Mouse (Mus musculus): ENCODE measurements around the gene Borcs5.

Gene Borcs5

DNA sequence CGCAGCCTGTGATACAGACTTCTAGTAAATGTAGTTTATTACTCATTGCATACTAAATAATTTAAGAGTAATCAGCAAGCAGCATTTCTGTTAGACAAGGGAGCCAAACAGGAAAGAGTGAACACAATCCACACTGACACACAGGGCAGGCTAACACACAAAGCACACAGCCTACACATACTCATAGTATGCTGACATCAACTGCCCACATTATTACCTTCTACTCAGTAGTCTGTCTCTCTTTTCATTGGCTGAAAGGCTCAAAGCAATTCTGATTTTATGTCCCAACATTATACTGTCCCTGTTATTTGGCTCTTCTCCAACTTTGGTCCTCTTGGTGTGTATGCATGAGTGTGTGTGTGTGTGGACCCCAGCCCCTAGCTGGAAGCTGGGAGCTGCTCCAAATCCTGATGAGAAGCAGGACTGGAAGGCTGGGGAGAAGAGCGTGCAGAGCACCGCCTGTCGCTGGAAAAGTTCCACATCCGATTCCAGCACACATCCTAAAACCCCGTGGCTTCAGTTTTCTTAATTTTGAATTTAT is 82.5 kb downstream of the Borcs5 start:
- DNase-seq, result no peak

DNA sequence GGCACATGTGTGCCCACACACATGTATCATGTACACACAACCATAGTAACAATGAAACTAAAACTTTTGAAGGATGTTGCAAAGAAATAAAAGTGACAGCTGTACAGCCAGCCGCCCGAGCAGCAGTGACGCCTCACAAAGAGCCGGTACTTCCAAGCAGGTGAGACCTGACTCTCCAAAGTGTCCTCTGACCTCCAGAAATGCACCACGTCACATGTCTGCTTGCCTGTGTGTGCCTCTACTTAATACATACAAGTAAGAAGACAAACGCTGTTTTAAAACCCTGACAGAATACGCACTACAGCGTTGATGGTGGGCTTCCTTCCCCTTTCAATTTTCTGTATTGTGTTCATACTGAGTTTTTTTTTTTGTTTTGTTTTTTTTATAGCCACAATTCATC is 83.6 kb downstream of the Borcs5 start:
- no peak for DNase-seq

DNA sequence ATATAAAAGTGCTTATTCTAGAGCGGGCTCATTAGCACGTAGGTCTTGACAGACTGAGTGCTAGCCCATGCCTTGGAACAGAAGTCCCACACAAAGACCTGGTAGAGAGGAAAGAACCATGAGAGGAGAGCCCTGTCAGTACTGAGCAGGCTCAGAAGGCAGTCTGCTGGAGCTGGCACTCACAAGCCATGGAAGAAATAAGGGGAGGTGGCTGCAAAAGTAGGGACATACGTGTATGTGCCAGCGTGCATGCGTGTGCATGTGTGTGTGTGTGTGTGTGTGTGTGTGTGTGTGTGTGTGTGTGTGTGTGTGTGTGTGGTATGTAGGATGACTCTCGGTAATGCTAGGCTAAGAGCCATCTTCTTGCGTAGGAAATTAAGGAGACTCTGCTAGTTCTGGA is 84.0 kb downstream of the Borcs5 start:
- DNase-seq, result no peak

DNA sequence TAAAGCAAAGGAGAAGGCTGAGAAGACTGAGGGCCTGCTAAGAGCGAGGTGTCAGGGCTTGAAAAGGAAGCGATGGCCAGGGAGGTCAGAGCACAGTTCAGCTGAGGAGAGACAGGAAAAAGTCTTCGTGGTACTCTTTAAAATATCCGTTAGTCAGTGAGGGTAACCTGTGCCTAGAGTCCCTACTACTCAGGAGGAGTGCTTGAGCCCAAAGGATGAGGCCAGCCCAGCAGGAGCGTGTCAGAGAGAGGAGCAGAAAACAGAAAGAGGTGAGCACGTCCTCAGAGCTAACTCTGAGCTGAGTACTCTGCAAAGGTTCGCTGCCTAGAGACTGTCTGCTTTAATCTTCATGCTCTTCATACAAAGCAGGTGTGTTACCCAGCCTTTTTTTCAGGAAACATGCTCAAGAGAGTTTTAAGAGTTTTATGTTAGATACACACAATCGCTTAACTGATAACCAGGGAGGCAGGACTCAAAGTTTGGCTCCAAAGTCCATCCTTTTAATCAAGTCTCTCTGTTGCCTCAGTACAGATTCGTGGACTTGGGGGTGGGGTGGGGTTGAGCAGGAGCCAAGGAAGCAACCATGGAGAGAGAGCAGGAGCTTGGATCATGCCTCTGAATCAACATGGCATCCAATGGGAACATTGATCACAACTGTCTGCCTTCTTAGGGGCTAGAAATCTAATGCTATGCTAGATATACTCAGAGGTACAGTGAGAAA is 84.7 kb downstream of the Borcs5 start:
- DNase-seq, result no peak

DNA sequence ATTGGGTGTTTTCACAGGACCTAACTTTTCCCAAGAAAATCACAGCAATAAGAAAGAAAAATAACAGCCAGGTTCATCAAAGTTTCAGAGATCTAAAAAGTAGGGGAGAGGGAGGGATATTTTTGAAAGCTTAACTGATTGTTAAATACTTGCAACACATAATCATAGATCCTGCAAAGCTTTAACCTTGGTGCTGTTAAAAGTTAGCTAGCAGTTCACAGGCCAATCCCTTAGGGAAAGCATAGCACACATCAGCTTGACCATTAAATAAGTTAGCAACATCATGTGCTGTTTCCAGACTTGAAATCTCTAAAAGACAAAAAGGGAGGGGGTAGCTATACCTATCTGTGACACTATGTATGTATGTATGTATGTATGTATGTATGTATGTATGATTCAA is 86.1 kb downstream of the Borcs5 start:
- no peak for DNase-seq

DNA sequence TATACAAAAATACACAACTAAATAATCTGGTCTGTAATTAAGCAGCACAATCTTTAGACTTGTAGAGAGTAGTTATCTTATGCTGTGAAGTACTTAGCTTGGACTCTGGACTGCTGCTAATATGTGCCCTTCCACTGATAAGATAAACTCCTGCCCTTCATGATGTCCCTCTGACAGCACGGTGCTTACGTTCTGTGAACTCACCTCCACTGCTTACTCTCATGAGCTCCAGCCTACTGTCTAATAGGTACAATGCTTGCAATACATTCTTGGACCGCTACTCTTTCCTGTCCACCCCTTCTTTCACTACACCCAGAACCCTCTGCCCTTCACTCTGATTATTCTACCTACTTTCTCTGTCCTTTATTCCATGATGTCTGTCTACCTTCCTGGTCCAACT is 91.7 kb downstream of the Borcs5 start:
- DNase-seq, result no peak

DNA sequence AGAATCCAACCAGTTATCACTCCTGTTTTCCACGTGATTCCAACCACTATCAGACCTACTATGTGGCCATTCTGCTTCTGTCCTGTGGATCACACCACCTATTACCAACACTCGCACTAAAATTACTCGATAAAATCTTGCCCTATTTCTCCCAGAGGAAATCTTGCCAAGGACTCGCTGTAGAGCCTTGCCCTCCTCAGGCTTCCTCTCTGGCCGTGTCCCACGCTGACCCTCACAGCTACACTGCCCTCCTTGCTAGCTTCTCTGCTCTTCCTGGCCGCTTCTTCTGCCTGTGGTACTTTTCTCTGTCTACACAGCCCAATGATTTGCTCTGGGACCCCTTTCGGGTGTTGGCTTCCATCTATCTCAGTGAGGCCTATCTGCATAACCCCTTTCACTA is 93.5 kb downstream of the Borcs5 start:
- no peak for DNase-seq

DNA sequence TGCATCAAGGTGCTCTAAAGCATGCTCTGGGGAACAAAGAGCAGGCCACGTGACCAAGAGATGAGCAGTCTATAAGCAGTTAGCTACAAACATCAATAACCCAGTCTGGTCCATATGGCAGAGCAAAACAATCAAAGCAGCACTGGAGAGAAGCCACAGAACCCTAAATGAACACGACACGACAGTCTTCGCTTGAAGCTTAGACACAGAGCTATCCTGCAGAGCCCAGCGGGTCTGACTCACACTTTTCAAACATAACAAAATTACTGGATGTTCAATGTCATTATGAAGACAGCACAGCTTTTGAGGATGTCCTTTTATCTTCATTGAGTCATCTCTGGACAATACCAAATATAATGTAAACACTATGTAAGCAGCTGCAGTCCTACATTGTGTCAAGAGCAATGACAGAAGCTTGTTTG is 94.5 kb downstream of the Borcs5 start:
- DNase-seq, result no peak

DNA sequence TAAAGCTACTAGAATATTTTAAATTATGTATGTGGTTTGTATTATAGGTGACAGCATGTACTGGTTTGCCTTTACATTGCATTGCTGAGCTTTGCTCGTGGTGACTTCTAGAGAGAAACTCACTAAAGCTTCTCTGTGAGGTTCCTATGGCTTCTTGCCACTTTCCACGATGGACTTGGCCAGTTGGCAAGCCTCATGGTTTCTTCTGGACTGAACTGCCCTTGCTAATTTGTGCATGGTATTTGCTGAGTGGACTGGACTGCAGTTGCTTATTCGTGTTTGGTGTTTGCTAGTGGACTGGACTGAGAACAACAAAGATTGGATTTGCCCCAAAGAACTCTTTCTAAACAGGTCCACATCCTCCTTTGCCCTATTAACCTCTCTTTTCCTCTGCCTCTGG is 97.5 kb downstream of the Borcs5 start:
- DNase-seq, result no peak

DNA sequence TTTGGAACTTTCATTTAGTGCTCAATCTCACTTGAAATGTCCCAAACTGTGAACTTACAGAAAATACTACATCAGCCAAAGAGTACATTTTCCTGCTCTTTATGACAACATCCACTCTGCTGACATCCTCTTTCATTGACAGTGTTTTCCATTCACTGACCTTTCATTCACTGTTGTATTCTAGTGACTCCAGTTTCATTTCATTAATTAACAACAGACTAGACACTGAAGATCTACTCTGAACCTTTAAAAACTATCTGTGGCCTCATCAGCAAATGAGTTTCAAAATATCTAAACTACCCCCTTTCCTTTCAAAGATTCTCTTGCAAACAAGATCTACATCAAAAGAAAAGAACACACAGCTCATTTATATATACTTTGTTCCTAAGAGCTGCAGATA is 104.3 kb downstream of the Borcs5 start:
- no peak for DNase-seq

DNA sequence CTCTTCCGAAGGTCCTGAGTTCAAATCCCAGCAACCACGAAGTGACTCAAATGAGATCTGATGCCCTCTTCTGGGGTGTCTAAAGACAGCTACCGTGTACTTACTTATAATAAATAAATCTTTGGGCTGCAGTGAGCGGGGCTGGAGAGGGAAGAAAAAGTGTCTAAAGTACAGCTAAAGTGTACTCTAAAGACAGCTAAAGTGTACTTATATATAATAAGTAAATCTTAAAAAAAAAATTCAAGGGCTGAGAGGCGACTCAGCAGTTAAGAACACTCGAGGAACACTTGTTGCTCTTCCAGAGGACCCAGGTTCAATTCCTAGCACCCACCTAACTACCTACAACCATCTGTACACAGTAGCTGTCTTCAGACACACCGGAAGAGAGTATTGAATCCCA is 106.6 kb downstream of the Borcs5 start:
- no peak for DNase-seq

DNA sequence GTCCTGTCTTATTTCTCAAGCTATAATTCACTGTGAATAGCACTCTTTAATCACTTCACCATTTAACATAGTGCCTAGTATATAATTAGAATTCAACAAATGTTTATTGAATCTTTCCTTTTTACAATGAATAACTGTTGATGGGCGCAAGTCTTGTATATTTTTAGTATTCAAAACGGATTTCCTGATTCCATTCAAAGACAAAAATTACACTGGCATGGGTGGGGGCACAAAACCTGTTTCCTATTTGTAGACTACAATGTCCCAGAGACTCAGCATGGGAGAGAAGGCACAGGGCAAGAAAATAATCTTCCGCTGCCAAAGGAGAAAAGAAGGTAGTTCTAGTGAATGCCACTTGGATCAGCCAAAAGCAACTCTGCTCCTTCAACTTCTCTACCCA is 108.8 kb downstream of the Borcs5 start:
- DNase-seq, result no peak

DNA sequence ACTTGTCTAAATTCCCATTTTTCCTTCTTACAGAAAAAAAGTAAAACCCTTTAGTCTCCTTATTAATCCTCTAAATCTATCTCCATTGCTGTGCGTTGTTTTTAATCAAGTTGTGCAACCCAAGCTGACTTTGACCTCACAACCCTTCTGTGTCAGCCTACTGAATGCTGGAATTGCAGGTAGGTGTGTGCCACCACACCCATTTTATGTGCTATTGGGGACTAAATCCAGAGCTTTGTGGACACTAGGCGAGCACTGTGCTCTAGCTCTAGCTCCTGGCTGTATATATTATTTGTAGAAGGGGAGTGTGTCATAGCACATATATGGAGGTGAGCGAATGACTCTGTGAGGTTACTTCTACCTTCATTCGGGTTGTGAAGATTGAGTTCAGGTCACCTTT is 111.8 kb downstream of the Borcs5 start:
- no peak for DNase-seq

DNA sequence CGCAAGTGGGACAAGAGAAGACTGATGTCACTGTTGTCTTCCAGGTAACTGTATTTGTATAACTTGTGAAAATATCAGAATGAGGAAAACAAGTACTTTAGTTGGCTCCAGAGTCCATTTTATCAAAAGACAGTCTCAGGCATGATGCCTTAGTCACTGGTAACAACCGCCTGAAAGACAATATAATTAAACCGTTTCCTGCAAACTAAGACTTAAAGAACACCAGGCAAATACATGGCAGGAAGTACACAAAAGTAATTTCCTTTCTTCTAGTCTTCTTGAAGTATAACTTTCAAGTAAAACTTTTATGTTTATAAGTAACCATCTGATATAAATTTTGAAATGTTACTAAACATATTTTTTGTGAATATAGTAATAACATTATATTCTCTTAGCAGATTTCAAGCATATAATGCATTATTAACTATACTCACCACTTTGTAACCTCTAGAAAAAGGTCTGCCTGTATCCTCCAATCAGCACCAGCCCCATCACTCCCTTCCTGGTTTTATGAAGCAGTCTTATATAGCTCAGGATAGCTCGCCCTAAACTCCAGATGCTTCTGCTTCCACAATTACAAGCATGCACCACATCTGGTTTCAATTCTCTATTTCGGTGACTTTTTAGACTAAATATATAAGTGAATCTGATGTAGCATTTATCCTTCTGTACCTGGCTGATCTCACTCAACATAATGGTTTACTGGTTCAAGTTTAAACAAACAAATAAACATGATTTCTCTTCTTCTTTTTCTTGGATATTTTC is 112.8 kb downstream of the Borcs5 start:
- DNase-seq, result no peak

DNA sequence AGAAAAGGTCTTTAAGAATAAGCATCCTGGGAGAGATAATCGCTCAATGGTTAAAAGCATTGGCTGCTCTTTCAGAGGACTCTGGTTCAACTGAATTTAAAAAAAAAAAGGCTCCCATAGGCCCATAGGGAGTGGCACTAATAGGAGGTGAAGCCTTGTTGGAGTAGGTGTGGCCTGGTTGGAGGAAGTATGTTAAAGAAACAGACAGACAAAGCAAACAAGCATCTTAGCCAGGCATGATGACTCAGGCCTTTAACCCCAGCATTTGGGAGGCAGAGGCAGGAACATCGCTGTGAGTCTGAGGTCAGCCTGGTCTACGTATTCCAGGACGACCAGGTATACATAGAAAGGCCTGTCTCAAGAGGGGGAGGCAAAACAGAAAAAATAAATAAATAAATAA is 114.1 kb downstream of the Borcs5 start:
- DNase-seq, result no peak

DNA sequence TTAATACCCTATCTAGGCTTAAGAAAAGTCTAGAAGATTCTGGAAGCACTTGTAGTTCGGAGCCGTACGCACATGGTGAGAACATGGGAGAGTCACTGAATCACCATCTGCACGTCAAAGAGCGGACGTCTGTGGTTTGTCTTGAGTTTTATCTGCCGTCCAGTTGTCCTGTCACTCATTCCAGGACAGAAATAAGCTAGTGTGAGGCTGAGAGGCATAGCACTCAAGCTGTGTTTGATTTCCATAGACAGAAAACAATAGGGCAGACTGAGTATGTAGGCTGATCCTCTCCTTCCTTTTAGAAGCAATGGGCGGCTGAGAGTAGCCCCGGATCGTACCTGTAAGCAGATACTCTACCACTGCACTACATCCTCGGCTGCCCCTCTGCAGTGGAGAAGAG is 114.5 kb downstream of the Borcs5 start:
- no peak for DNase-seq

DNA sequence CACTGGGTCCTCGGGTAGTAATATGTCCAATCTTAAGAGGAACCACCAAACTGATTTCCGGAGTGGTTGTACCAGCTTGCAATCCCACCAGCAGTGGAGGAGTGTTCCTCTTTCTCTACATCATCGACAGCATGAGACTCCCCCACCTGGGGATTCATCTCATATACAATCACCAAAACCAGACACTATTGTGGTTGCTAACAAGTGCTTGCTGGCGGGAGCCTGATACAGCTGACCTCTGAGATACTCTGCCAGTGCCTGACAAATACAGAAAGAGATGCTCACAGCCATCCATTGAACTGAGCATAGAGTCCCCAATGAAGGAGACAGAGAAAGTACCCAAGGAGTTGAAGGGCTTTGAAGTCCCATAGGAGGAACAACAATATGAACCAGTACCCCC is 116.7 kb downstream of the Borcs5 start:
- no peak for DNase-seq

Measured in right cerebral cortex, postnatal 4 days (tissue).